Mouse (Mus musculus): ENCODE data around the gene C1qtnf5. TPM values are rescaled to one million over a fixed set of nuclear protein-coding genes. Genes with fewer than 3 reads are reported as not detected.

The C1qtnf5 gene
- polyA plus RNA-seq, 1 experiment from 2014 or later: 2.5 TPM

GRCm38 (mm10) chr9:44071914-44072598, 35.0 kb upstream of the C1qtnf5 start:
- Histone ChIP-seq H3K36me3 (ENCODE audit: control insufficient read depth, insufficient read depth, low read length) (no peaks in the 10 kb centered on the region), H3K27ac (ENCODE audit: low read length) (no peak overlapping the region), H3K4me3 (replicated peaks; ENCODE audit: low read length) (no peak overlapping the region), H3K4me2 (ENCODE audit: low read depth, low read length) (no peak overlapping the region), H3K9me3 (replicated peaks; ENCODE audit: control insufficient read depth, low read length) (no peaks in the 10 kb centered on the region), H3K9ac (ENCODE audit: low read length) (peak overlapping the region; percentile 4), H3K4me1 (ENCODE audit: control insufficient read depth, insufficient read depth, low read length) (peaks cover 27% of the 10 kb centered on the region), H3K27me3 (ENCODE audit: control insufficient read depth, insufficient read depth, low read length) (no peaks in the 10 kb centered on the region)
- no peak for ATAC-seq (ENCODE audit: insufficient read depth, low FRiP score)
- 43% methylated on average over 11 of the region's 11 CpGs for WGBS

GRCm38 (mm10) chr9:44072599-44072915, 34.5 kb upstream of the C1qtnf5 start:
- peaks cover 27% of the 10 kb centered on the region for H3K4me1 ChIP-seq (ENCODE audit: control insufficient read depth, insufficient read depth, low read length)
- peak; percentile 42; the same call in 1 of the 2 replicates for ATAC-seq (ENCODE audit: insufficient read depth, low FRiP score)

DNA sequence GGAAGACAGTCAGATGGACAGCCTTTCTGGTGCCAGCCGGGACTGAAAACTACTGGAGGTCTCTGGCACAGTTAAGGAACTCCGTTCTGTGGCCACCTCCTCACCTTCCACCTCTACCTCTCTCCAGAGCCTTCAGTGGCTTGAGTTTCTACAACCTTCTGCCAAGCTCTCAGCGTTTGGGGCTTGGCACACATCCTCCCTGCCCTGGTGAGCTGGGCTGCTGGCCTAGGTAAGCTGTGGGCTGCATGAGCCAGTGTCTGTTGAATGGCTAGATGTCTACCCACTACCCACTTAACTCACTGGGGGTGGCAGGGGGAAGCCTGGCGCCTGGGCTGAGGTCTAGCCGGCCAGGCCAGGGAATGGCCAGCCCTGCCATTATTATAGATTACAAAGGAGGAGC, 33.9 kb upstream of the C1qtnf5 start:
- WGBS: 80% methylated on average over 5 of the region's 5 CpGs
- ATAC-seq (ENCODE audit: insufficient read depth, low FRiP score): no peak
- Histone ChIP-seq H3K4me3 (replicated peaks; ENCODE audit: low read length) (no peak overlapping the region), H3K9ac (ENCODE audit: low read length) (no peak overlapping the region), H3K27ac (ENCODE audit: low read length) (no peak overlapping the region), H3K36me3 (ENCODE audit: control insufficient read depth, insufficient read depth, low read length) (no peaks in the 10 kb centered on the region), H3K27me3 (ENCODE audit: control insufficient read depth, insufficient read depth, low read length) (no peaks in the 10 kb centered on the region), H3K9me3 (replicated peaks; ENCODE audit: control insufficient read depth, low read length) (no peaks in the 10 kb centered on the region), H3K4me2 (ENCODE audit: low read depth, low read length) (no peak overlapping the region), H3K4me1 (ENCODE audit: control insufficient read depth, insufficient read depth, low read length) (peaks cover 27% of the 10 kb centered on the region)

More at GRCm38 (mm10) chr9:44072599-44072915, 34.5 kb upstream of the C1qtnf5 start:
- Histone ChIP-seq H3K27me3 (ENCODE audit: control insufficient read depth, insufficient read depth, low read length) (no peaks in the 10 kb centered on the region), H3K4me2 (ENCODE audit: low read depth, low read length) (no peak overlapping the region), H3K9ac (ENCODE audit: low read length) (peak overlapping the region; percentile 4), H3K4me3 (replicated peaks; ENCODE audit: low read length) (no peak overlapping the region), H3K36me3 (ENCODE audit: control insufficient read depth, insufficient read depth, low read length) (no peaks in the 10 kb centered on the region), H3K27ac (ENCODE audit: low read length) (no peak overlapping the region), H3K9me3 (replicated peaks; ENCODE audit: control insufficient read depth, low read length) (no peaks in the 10 kb centered on the region)
- WGBS: 32% methylated on average over 4 of the region's 4 CpGs

DNA sequence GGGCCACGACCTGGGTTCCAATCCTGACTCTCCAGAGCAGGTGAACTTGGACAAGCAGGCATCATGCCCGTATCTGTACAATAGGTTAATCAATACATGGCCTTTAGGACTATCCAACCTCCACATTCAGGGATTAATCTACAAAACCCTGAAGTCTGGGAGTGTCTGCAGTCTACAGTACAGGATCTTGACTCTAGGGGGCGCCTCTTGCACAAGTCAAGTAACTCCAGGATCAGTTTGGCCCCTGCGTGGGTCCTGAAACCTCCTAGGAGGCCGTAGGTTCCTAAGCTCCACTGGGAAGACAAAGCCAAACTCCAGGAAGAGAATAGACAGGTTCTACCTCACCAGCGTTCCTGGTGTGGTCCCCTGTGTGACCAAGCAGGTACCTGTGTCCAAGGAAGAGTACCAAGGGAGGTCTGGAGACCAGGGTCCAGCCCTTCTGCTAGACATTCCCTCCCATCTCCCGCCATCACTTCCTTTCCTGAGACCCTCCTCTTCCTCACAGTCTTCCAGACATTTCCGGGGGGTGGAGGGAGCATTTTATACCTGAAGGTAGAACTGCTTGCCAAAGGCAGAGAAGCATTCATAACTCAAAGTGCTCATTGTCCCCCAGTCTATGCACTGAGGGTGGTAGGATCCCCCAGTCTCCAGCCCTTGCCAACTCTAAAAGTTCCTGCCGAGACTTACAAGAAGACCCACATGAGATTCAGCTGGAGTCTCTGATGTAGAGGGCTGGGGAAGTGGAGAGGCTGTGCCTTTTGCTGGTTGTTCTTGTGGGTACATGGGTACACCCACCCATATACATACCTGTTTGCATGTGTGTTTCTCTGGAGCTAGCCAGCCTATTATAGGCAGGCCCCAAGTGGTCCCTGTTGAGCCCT, 32.4 kb upstream of the C1qtnf5 start:
- Histone ChIP-seq H3K4me3 (replicated peaks; ENCODE audit: low read length) (no peak overlapping the region), H3K27me3 (ENCODE audit: control insufficient read depth, insufficient read depth, low read length) (no peaks in the 10 kb centered on the region), H3K9me3 (replicated peaks; ENCODE audit: control insufficient read depth, low read length) (no peaks in the 10 kb centered on the region), H3K27ac (ENCODE audit: low read length) (no peak overlapping the region), H3K36me3 (ENCODE audit: control insufficient read depth, insufficient read depth, low read length) (no peaks in the 10 kb centered on the region), H3K4me1 (ENCODE audit: control insufficient read depth, insufficient read depth, low read length) (peaks cover 39% of the 10 kb centered on the region), H3K4me2 (ENCODE audit: low read depth, low read length) (no peak overlapping the region), H3K9ac (ENCODE audit: low read length) (no peak overlapping the region)
- ATAC-seq (ENCODE audit: insufficient read depth, low FRiP score): no peak
- 60% methylated on average over 9 of the region's 9 CpGs for WGBS

DNA sequence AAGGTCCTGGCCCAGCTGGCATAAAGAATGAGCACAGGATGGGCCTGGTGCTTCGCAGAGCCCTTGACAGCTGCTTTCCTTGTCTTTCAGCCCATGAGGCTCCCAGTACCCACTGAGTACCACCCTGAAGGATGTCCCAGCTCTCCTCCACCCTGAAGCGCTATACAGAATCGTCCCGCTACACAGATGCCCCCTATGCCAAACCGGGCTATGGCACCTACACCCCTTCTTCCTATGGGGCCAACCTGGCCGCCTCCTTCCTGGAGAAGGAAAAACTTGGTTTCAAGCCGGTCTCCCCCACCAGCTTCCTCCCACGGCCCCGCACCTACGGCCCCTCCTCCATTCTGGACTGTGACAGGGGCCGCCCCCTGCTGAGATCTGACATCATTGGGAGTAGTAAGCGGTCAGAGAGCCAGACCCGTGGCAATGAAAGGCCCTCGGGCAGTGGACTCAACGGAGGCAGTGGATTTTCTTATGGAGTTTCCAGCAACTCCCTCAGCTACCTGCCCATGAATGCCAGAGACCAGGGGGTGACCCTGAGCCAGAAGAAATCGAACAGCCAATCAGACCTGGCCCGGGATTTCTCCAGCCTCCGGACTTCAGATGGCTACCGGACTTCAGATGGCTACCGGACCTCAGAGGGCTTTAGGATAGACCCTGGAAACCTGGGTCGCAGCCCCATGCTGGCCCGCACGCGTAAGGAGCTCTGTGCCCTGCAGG, 31.6 kb upstream of the C1qtnf5 start:
- H3K27me3 ChIP-seq (ENCODE audit: control insufficient read depth, insufficient read depth, low read length): no peaks in the 10 kb centered on the region
- peaks cover 43% of the 10 kb centered on the region for H3K4me1 ChIP-seq (ENCODE audit: control insufficient read depth, insufficient read depth, low read length)
- H3K4me2 ChIP-seq (ENCODE audit: low read depth, low read length): no peak overlapping the region
- H3K4me3 ChIP-seq (replicated peaks; ENCODE audit: low read length): no peak overlapping the region
- no peak for ATAC-seq (ENCODE audit: insufficient read depth, low FRiP score)
- H3K9me3 ChIP-seq (replicated peaks; ENCODE audit: control insufficient read depth, low read length): no peaks in the 10 kb centered on the region
- 81% methylated on average over 24 of the region's 24 CpGs for WGBS
- H3K36me3 ChIP-seq (ENCODE audit: control insufficient read depth, insufficient read depth, low read length): no peaks in the 10 kb centered on the region
- H3K27ac ChIP-seq (ENCODE audit: low read length): no peak overlapping the region
- no peak overlapping the region for H3K9ac ChIP-seq (ENCODE audit: low read length)

DNA sequence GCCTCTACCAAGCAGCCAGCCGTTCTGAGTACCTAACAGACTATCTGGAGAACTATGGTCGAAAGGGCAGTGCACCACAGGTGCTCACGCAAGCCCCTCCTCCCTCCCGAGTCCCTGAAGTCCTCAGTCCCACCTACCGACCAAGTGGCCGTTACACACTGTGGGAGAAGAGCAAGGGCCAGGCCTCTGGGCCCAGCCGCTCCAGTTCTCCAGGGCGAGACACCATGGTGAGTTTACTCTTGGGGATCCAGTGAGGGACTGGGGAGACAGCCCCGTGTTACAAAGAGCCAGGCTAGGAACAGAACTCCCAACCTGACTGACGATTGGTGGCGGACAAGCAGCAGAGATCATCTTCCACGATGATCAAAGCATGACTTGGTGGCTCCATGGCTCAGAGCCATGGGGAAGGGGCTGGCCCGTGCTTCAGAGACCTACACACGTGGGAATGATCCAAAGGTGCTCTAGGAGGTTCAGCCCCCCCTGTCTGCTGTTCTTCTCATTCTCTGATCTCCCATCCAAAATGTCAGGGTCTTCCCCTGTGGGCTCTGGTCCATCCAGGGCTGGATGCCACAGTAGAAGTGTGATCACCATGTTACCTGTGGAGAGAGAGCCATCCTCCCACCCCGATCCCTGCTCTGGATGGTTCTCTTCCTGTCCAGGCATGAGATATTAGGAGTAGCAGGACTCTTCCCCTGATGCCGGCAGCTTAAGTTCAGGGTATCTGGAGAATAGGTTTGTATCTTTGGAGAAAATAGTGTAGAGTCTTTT, 30.9 kb upstream of the C1qtnf5 start:
- Histone ChIP-seq H3K36me3 (ENCODE audit: control insufficient read depth, insufficient read depth, low read length) (no peaks in the 10 kb centered on the region), H3K27me3 (ENCODE audit: control insufficient read depth, insufficient read depth, low read length) (no peaks in the 10 kb centered on the region), H3K4me1 (ENCODE audit: control insufficient read depth, insufficient read depth, low read length) (peaks cover 42% of the 10 kb centered on the region), H3K4me2 (ENCODE audit: low read depth, low read length) (no peak overlapping the region), H3K4me3 (replicated peaks; ENCODE audit: low read length) (no peak overlapping the region), H3K9me3 (replicated peaks; ENCODE audit: control insufficient read depth, low read length) (no peaks in the 10 kb centered on the region), H3K27ac (ENCODE audit: low read length) (no peak overlapping the region), H3K9ac (ENCODE audit: low read length) (no peak overlapping the region)
- no peak for ATAC-seq (ENCODE audit: insufficient read depth, low FRiP score)
- WGBS: 71% methylated on average over 16 of the region's 16 CpGs

DNA sequence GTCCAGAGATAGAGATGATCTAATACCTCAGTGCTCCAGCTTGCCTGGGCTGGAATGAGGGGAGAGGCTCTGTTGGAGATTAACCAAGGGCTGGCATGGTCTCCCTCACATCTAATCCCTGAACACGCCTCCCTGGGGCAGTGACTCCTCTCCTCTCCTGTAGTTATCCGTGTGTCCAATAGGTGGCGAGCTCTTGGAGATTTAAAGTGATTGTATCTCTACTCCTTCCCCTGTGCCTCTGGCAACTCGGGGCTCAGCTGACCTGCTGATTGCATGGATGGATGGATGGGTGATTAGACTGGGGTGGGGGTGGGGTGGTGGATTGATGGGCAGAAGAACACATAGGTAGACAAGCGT, 30.3 kb upstream of the C1qtnf5 start:
- Histone ChIP-seq H3K4me3 (replicated peaks; ENCODE audit: low read length) (no peak overlapping the region), H3K27ac (ENCODE audit: low read length) (no peak overlapping the region), H3K4me2 (ENCODE audit: low read depth, low read length) (no peak overlapping the region), H3K27me3 (ENCODE audit: control insufficient read depth, insufficient read depth, low read length) (no peaks in the 10 kb centered on the region), H3K36me3 (ENCODE audit: control insufficient read depth, insufficient read depth, low read length) (no peaks in the 10 kb centered on the region), H3K9ac (ENCODE audit: low read length) (no peak overlapping the region), H3K9me3 (replicated peaks; ENCODE audit: control insufficient read depth, low read length) (no peaks in the 10 kb centered on the region), H3K4me1 (ENCODE audit: control insufficient read depth, insufficient read depth, low read length) (peaks cover 38% of the 10 kb centered on the region)
- 0 out of 2 replicates have a peak, but pooled peaks have one; percentile 5 for ATAC-seq (ENCODE audit: insufficient read depth, low FRiP score)
- WGBS: 25% methylated on average over 5 of the region's 5 CpGs

- no peak overlapping the region for H3K4me3 ChIP-seq (replicated peaks; ENCODE audit: low read length)
- no peak overlapping the region for H3K9ac ChIP-seq (ENCODE audit: low read length)
- H3K4me2 ChIP-seq (ENCODE audit: low read depth, low read length): no peak overlapping the region
- H3K27ac ChIP-seq (ENCODE audit: low read length): no peak overlapping the region
- no peaks in the 10 kb centered on the region for H3K27me3 ChIP-seq (ENCODE audit: control insufficient read depth, insufficient read depth, low read length)
- peaks cover 31% of the 10 kb centered on the region for H3K4me1 ChIP-seq (ENCODE audit: control insufficient read depth, insufficient read depth, low read length)
- H3K36me3 ChIP-seq (ENCODE audit: control insufficient read depth, insufficient read depth, low read length): no peaks in the 10 kb centered on the region
- 88% methylated on average over 11 of the region's 11 CpGs for WGBS
- H3K9me3 ChIP-seq (replicated peaks; ENCODE audit: control insufficient read depth, low read length): no peaks in the 10 kb centered on the region
- ATAC-seq (ENCODE audit: insufficient read depth, low FRiP score): no peak
These were observed 29.7 kb upstream of the C1qtnf5 start for GRCm38 (mm10) chr9:44077266-44077910.
